Comparison of ENCODE assay signal across 12 mouse cellular contexts in the genomic region with DNA sequence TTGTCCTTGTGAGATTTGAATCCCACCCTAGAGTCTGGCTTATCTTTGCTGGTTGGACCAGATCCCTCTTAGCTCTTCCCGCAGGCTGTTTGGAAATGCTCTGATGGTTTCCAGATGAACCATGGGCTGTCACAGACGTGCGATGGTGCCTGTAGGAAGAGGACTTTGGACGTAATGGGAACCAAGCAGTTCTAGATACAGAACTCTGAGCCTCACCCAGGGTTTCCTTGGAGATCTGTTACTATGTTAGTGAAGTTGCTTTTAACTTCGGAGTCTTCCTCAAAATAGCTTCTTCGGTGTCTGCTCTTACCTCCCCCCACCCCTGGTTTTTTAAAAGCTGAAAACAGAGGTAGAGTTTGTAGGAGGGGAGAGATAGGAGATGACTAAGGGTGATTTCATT. TPM values are rescaled to one million over a fixed set of nuclear protein-coding genes. Genes with fewer than 3 reads are reported as not detected.
DNase-seq lines count a peak whose midpoint lies in the region; ATAC-seq and TF ChIP-seq lines count a peak whose summit lies in the region.
"Had no signal": no experiment of that assay in that cellular context is flagged by ENCODE, and none has a peak within 500 bp of the region (broad histone marks: within the 10 kb centered on the region; RNA-seq: fewer than 3 reads in every experiment).

No protein-coding gene starts in this region.

- no peak overlapping the region for H3K9ac ChIP-seq in embryonic facial prominence, embryonic 15.5 days
- no peak overlapping the region for H3K9ac ChIP-seq in limb, embryonic 14.5 days (ENCODE audit: low read depth, low read length, severe bottlenecking)
- H3K9ac ChIP-seq: liver, postnatal 0 days; stomach, embryonic 15.5 days had no signal

- ATAC-seq in frontal cortex, adult (ENCODE audit: low TSS enrichment), result peak; percentile 15; the same call in 1 of the 2 replicates
- no peak for ATAC-seq in embryonic facial prominence, embryonic 15.5 days (ENCODE audit: insufficient number of reproducible peaks, low FRiP score, low TSS enrichment, low read depth)
- ATAC-seq in limb, embryonic 14.5 days (ENCODE audit: low FRiP score, low read depth), result no peak
- ATAC-seq: liver, postnatal 0 days had no signal

- no peak for TF ChIP-seq POLR2A in limb, embryonic 14.5 days (IDR thresholded peaks at IDR 0.05; ENCODE audit: borderline replicate concordance, extremely low read depth, insufficient read depth, insufficient read length)

- intact Hi-C loops in left cerebral cortex, postnatal 10 days (cut with DNase I), result loop anchor here (5.0 kb wide), 3 partner anchors 42 to 77 kb away; no protein-coding TSS in a partner anchor
- intact Hi-C loops in left cerebral cortex, postnatal 4 days (cut with DNase I), result loop anchor here (5.0 kb wide), 1 partner anchor 48 kb away; a partner anchor contains a TSS

- H3K27ac ChIP-seq in embryonic facial prominence, embryonic 15.5 days (replicated peaks), result no peak overlapping the region
- H3K27ac ChIP-seq in limb, embryonic 14.5 days (replicated peaks; ENCODE audit: low read depth, low read length), result no peak overlapping the region
- H3K27ac ChIP-seq: stomach, embryonic 15.5 days had no signal

- H3K4me3 ChIP-seq in embryonic facial prominence, embryonic 15.5 days (replicated peaks), result no peak overlapping the region
- H3K4me3 ChIP-seq in limb, embryonic 14.5 days (replicated peaks; ENCODE audit: low read length), result 0 out of 2 replicates have a peak overlapping the region, but pooled peaks have one; percentile 80

- H3K27me3 ChIP-seq in embryonic facial prominence, embryonic 15.5 days, result 0 out of 2 replicates have a peak, but pooled peaks cover 11% of the 10 kb centered on the region
- no peaks in the 10 kb centered on the region for H3K27me3 ChIP-seq in limb, embryonic 14.5 days (ENCODE audit: control insufficient read depth, insufficient read depth, low read length)
- H3K27me3 ChIP-seq: stomach, embryonic 15.5 days had no signal

- WGBS in embryonic facial prominence, embryonic 15.5 days, result 46% methylated on average over 6 of the region's 6 CpGs
- WGBS in limb, embryonic 14.5 days, result 44% methylated on average over 6 of the region's 6 CpGs

- peak overlapping the region; percentile 85; the same call in 1 of the 2 replicates for H3K4me2 ChIP-seq in embryonic facial prominence, embryonic 15.5 days (replicated peaks)
- peak overlapping the region; percentile 91 for H3K4me2 ChIP-seq in limb, embryonic 14.5 days (replicated peaks; ENCODE audit: low read depth, low read length, severe bottlenecking)

- H3K9me3 ChIP-seq in embryonic facial prominence, embryonic 15.5 days (replicated peaks), result no peaks in the 10 kb centered on the region
- H3K9me3 ChIP-seq in limb, embryonic 14.5 days (ENCODE audit: control insufficient read depth, low read length), result no peaks in the 10 kb centered on the region
- H3K9me3 ChIP-seq: stomach, embryonic 15.5 days had no signal

- no peak for DNase-seq in frontal cortex, postnatal 14 days (ENCODE audit: low spot score in 2 of 2)
- DNase-seq in left cerebral cortex, postnatal 10 days (ENCODE audit: extremely low spot score in 1 of 2, low spot score in 2 of 2), result peak; percentile 19 to 42
- DNase-seq in left cerebral cortex, postnatal 4 days, result no peak
- DNase-seq in limb, embryonic 14.5 days (ENCODE audit: low spot score), result no peak
- DNase-seq in cerebellum, adult 9-10 months, result no peak
- no peak for DNase-seq in ovary, adult 18-20 months (ENCODE audit: low spot score)
- DNase-seq: B cell, adult 2 months; layer of hippocampus, adult 9-11 months; liver, postnatal 0 days had no signal

- H3K36me3 ChIP-seq in embryonic facial prominence, embryonic 15.5 days, result no peaks in the 10 kb centered on the region
- H3K36me3 ChIP-seq in limb, embryonic 14.5 days (ENCODE audit: control insufficient read depth, insufficient read depth, low read length), result no peaks in the 10 kb centered on the region
- H3K36me3 ChIP-seq: stomach, embryonic 15.5 days had no signal

- H3K4me1 ChIP-seq in embryonic facial prominence, embryonic 15.5 days, result peaks cover 14% of the 10 kb centered on the region
- H3K4me1 ChIP-seq in limb, embryonic 14.5 days (ENCODE audit: control insufficient read depth, insufficient read depth, low read length), result peaks cover 18% of the 10 kb centered on the region

RNA-seq across cellular contexts. Expression of a gene that starts 1.6 kb away (rescaled TPM):
- 10 to 100 TPM; 55.7 to 56.3 TPM for total RNA-seq in left cerebral cortex, postnatal 10 days (2021)
- total RNA-seq in left cerebral cortex, postnatal 4 days (2021), result 10 to 100 TPM; 41.1 to 42.8 TPM
- polyA plus RNA-seq in embryonic facial prominence, embryonic 15.5 days (2015; fragmentation: Nextera tagmentation; extraction: Ambion mirVana), result 2.4 and 2.8 TPM in 2 replicates
- polyA plus RNA-seq in limb, embryonic 14.5 days (2012; rRNA removed), result 7.9 and 8.4 TPM in 2 replicates
- polyA plus RNA-seq in limb, embryonic 14.5 days (2014; fragmentation: Nextera tagmentation; extraction: Ambion mirVana), result 3.4 TPM in 2 replicates

RNA-seq across cellular contexts. Expression of a gene that starts 2.6 kb away (rescaled TPM):
- total RNA-seq in left cerebral cortex, postnatal 10 days (2021), result 10 to 100 TPM; 26.6 to 33.7 TPM
- total RNA-seq in left cerebral cortex, postnatal 4 days (2021), result 10 to 100 TPM; 15.8 to 36.9 TPM
- 466 and 641 TPM in 2 replicates for polyA plus RNA-seq in embryonic facial prominence, embryonic 15.5 days (2015; fragmentation: Nextera tagmentation; extraction: Ambion mirVana)
- polyA plus RNA-seq in limb, embryonic 14.5 days (2012; rRNA removed), result 50.7 and 51.5 TPM in 2 replicates
- polyA plus RNA-seq in limb, embryonic 14.5 days (2014; fragmentation: Nextera tagmentation; extraction: Ambion mirVana), result 532 and 574 TPM in 2 replicates

RNA-seq across cellular contexts. Expression of a gene that starts 46.2 kb away (rescaled TPM):
- total RNA-seq in left cerebral cortex, postnatal 10 days (2021), result 100 to 1,000 TPM; 106 to 108 TPM
- 100 to 1,000 TPM in 1 of 2 experiments, 10 to 100 TPM in 1; 90.9 to 101 TPM for total RNA-seq in left cerebral cortex, postnatal 4 days (2021)
- polyA plus RNA-seq in embryonic facial prominence, embryonic 15.5 days (2015; fragmentation: Nextera tagmentation; extraction: Ambion mirVana), result 14.3 and 14.6 TPM in 2 replicates
- 11.1 and 11.5 TPM in 2 replicates for polyA plus RNA-seq in limb, embryonic 14.5 days (2012; rRNA removed)
- 6.4 and 6.5 TPM in 2 replicates for polyA plus RNA-seq in limb, embryonic 14.5 days (2014; fragmentation: Nextera tagmentation; extraction: Ambion mirVana)

Comparison
In these comparisons a context has a peak if more than half of its experiments do, and no peak if none do; other contexts are left out.
1. DNase-seq: peak in left cerebral cortex, postnatal 10 days (2 of 2); none in frontal cortex, postnatal 14 days (0 of 2), left cerebral cortex, postnatal 4 days (single experiment), limb, embryonic 14.5 days (single experiment), cerebellum, adult 9-10 months (single experiment) and ovary, adult 18-20 months (single experiment).